Mouse (Mus musculus) kidney, adult 18-20 months (tissue): ENCODE data around the gene Tor4a.
A peak's percentile ranks its signal among the peaks of the same experiment; 100 is the strongest.

Source experiments
- DNase-seq: peaks from one replicate; pipeline ENCODE4 v3.0.0; 2021

Gene Tor4a

GRCm38 (mm10) chr2:25224766-25225752 lies 28.4 kb upstream of the Tor4a start:
- peak; percentile 96 for DNase-seq

- DNase-seq: no peak
Measured at GRCm38 (mm10) chr2:25224492-25224765, 27.7 kb upstream of the Tor4a start, which contains the start of gene Tubb4b. Gene Tubb4b, minus strand, starts transcription at chr2:25224702.

GRCm38 (mm10) chr2:25223681-25224491 lies 27.2 kb upstream of the Tor4a start:
- peak; percentile 84 for DNase-seq

GRCm38 (mm10) chr2:25221331-25221772 lies 24.7 kb upstream of the Tor4a start:
- no peak for DNase-seq

- no peak for DNase-seq
Measured at GRCm38 (mm10) chr2:25218445-25218844, 21.8 kb upstream of the Tor4a start, which contains the start of gene Fam166a. Gene Fam166a, plus strand, starts transcription at chr2:25218745.

- no peak for DNase-seq
Measured at GRCm38 (mm10) chr2:25217666-25218065, 21.0 kb upstream of the Tor4a start.

- DNase-seq: no peak
Measured at GRCm38 (mm10) chr2:25214444-25214843, 17.8 kb upstream of the Tor4a start, which contains the start of gene Stpg3. Gene Stpg3, minus strand, starts transcription at chr2:25214637.

GRCm38 (mm10) chr2:25213266-25213865 lies 16.7 kb upstream of the Tor4a start:
- DNase-seq: no peak

- peak; percentile 92 for DNase-seq
Measured at GRCm38 (mm10) chr2:25211121-25211670, 14.5 kb upstream of the Tor4a start, which contains the start of gene Nelfb. Gene Nelfb, minus strand, starts transcription at chr2:25211489.

GRCm38 (mm10) chr2:25210686-25211085 lies 14.0 kb upstream of the Tor4a start:
- no peak for DNase-seq

- DNase-seq: no peak
Measured at GRCm38 (mm10) chr2:25207593-25207992, 10.9 kb upstream of the Tor4a start.

GRCm38 (mm10) chr2:25203631-25204214 lies 7.0 kb upstream of the Tor4a start:
- DNase-seq: no peak

- DNase-seq: no peak
Measured at GRCm38 (mm10) chr2:25200631-25201030, 3.9 kb upstream of the Tor4a start.

GRCm38 (mm10) chr2:25197946-25198345 lies 1.3 kb upstream of the Tor4a start:
- no peak for DNase-seq

- DNase-seq: no peak
Measured at GRCm38 (mm10) chr2:25197191-25197590, 505 bp upstream of the Tor4a start.

- peak; percentile 79 for DNase-seq
Measured at GRCm38 (mm10) chr2:25195211-25196156, 1.2 kb downstream of the Tor4a start.

GRCm38 (mm10) chr2:25194486-25195171 lies 2.1 kb downstream of the Tor4a start:
- no peak for DNase-seq

GRCm38 (mm10) chr2:25194006-25194405 lies 2.7 kb downstream of the Tor4a start:
- DNase-seq: no peak

GRCm38 (mm10) chr2:25193330-25193770 lies 3.3 kb downstream of the Tor4a start:
- DNase-seq: peak; percentile 88

GRCm38 (mm10) chr2:25187841-25188240 lies 8.8 kb downstream of the Tor4a start:
- no peak for DNase-seq
